Mouse (Mus musculus) neural tube, embryonic 15.5 days (tissue): ENCODE data around the gene Zc3h12d. TPM values are rescaled to one million over a fixed set of nuclear protein-coding genes. Genes with fewer than 3 reads are reported as not detected.
"Not testable (repeated sequence)": the region's sequence is repeated elsewhere in the genome, so short reads cannot be mapped to it uniquely, and the experiment has no call there.

Experiments
- ATAC-seq: fragments of 200-750 bp; cut with Nextera tagmentation; 2 replicates; pipeline ENCODE4 v1.8.0; 2017; ENCODE audit warnings: mild to moderate bottlenecking, moderate TSS enrichment, moderate library complexity; ENCODE audit not compliant: low FRiP score
- H3K27ac ChIP-seq: fragments of 300-500 bp; sonication (generic); replicated peaks from 2 replicates; pipeline ENCODE4 v1.5.1; 2015; ENCODE audit warnings: mild to moderate bottlenecking, inconsistent platforms
- H3K27me3 ChIP-seq: fragments of 300-500 bp; sonication (generic); replicated peaks from 2 replicates; pipeline ENCODE4 v1.6.1; 2015; ENCODE audit warnings: inconsistent platforms
- H3K36me3 ChIP-seq: fragments of 300-500 bp; sonication (generic); 2 replicates; pipeline ENCODE4 v1.6.1; 2015; ENCODE audit warnings: inconsistent platforms
- H3K4me1 ChIP-seq: fragments of 300-500 bp; sonication (generic); 2 replicates; pipeline ENCODE4 v1.6.1; 2015; ENCODE audit warnings: inconsistent platforms
- H3K4me2 ChIP-seq: fragments of 300-500 bp; sonication (generic); 2 replicates; pipeline ENCODE4 v1.6.1; 2015; ENCODE audit warnings: inconsistent platforms, mild to moderate bottlenecking, moderate library complexity
- H3K4me3 ChIP-seq: fragments of 300-500 bp; sonication (generic); replicated peaks from 2 replicates; pipeline ENCODE4 v1.5.1; 2015; ENCODE audit warnings: mild to moderate bottlenecking, inconsistent platforms
- H3K9ac ChIP-seq: fragments of 300-500 bp; sonication (generic); replicated peaks from 2 replicates; pipeline ENCODE4 v1.6.1; 2015; ENCODE audit warnings: mild to moderate bottlenecking, inconsistent platforms
- H3K9me3 ChIP-seq: fragments of 300-500 bp; sonication (generic); replicated peaks from 2 replicates; pipeline ENCODE4 v1.6.1; 2016; ENCODE audit warnings: inconsistent platforms
- WGBS: fragments of 180-500 bp; shearing (Covaris S2); methylation state at CpG from one replicate; pipeline ENCODE4 v1.1.7; 2015; ENCODE audit warnings: mixed read lengths; 5-methylcytosine and 5-hydroxymethylcytosine counted together
- polyA plus RNA-seq: library from polyadenylated mRNA; unstranded; fragments of >200 nt; fragmentation: Nextera tagmentation; extraction: Ambion mirVana; gene quantifications from 2 replicates; pipeline ENCODE4 v1.2.1, GENCODE M21; 2015

The Zc3h12d gene
- polyA plus RNA-seq, 1 experiment from 2014 or later: 0.19 TPM

GRCm38 (mm10) chr10:7863411-7863810 is 31.1 kb downstream of the Zc3h12d start:
- no peak overlapping the region for H3K9ac ChIP-seq
- H3K9me3 ChIP-seq: no peaks in the 10 kb centered on the region
- 97% methylated on average over 6 of the region's 6 CpGs for WGBS
- H3K27me3 ChIP-seq: peaks cover 12% of the 10 kb centered on the region
- peaks cover 9% of the 10 kb centered on the region for H3K4me1 ChIP-seq
- ATAC-seq: no peak
- no peaks in the 10 kb centered on the region for H3K36me3 ChIP-seq
- H3K4me2 ChIP-seq: no peak overlapping the region
- no peak overlapping the region for H3K4me3 ChIP-seq
- H3K27ac ChIP-seq: no peak overlapping the region

DNA sequence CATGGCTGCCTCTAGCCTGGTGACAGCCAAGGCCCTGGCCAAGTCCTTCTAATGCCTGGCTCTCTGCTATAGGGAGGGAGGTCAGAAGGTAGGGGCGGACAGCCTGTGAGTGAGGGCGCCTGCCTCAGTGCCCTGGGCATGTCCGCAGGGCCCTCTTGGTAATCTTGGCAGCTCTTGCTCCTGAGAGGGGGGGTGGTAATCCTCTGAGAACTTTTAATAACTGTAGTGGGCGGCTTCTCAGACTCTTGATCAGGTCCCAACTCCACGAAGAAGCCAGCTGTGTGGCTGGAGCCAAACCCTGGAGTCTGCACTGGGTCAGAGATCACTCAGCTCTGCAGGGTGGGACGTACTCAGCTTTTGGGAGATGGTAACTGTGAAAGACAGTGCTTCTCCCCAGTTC is 31.9 kb downstream of the Zc3h12d start:
- no peak overlapping the region for H3K9ac ChIP-seq
- no peak overlapping the region for H3K4me2 ChIP-seq
- H3K36me3 ChIP-seq: no peaks in the 10 kb centered on the region
- H3K4me3 ChIP-seq: no peak overlapping the region
- no peak overlapping the region for H3K27ac ChIP-seq
- H3K27me3 ChIP-seq: peaks cover 12% of the 10 kb centered on the region
- ATAC-seq: no peak
- peaks cover 9% of the 10 kb centered on the region for H3K4me1 ChIP-seq
- no peaks in the 10 kb centered on the region for H3K9me3 ChIP-seq
- 83% methylated on average over 6 of the region's 6 CpGs for WGBS

DNA sequence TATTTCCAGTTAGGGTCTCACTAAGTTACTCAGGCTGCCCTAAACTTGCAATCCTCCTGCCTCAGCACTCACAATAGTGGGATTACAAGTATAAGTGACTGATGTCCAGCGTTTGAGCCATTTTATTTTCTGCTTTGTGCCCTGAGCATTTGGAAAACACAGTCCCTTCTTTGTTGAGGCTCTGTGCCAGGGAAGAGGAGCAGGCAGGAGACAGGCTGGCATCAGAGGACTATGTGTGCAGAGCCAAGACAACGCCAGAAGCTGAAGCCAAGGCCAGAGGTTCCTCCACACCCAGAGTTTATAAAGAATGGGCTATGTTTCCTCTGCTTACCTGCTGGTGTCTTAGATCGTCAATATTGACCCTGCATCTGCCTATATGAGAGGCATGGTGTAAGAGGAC is 32.5 kb downstream of the Zc3h12d start:
- WGBS: 83% methylated on average over 3 of the region's 3 CpGs
- Histone ChIP-seq H3K9me3 (no peaks in the 10 kb centered on the region), H3K4me1 (peaks cover 9% of the 10 kb centered on the region), H3K4me2 (no peak overlapping the region), H3K36me3 (no peaks in the 10 kb centered on the region), H3K4me3 (no peak overlapping the region), H3K27ac (no peak overlapping the region), H3K9ac (no peak overlapping the region), H3K27me3 (peaks cover 12% of the 10 kb centered on the region)
- no peak for ATAC-seq

DNA sequence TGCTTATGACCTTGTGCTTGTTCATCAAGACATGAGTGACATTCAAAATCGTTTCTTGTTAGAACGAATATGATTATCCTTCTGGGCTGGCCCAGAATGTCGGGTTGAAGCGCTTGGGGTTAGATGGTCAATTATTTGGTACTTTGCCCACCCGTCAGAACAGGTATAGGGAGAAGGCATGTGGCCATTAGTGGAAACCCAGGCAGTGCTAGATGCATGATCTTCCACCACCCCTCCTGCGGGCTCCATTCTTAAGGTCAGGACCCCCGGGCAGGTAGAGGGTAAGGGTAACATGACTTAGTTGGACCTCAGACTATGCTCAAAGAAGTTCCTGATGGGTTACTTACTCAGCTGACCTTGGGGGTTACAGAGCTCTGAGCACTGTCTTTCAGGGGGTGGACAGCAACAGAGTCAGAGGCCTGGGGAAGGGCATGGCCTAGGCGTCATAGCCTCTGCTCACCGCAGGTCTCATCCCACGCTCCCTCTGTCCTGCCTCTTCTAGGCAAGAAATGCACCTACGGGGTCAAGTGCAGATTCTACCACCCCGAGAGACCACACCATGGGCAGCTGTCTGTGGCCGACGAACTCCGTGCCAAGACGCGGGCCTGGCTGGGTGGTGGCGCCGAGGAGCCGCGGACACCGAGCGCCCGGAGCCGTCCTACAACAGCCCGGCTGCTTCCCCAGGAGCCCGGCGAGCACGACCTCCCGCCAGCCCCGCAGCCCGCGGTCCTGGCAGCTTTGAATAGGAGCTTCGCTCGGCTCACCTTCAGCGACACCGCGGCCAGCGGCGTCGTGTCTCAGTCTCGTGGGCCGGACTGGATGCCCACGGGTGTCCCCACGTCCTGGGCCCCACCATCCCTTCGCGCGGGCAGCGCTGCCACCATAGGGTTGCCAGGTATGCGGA is 34.7 kb downstream of the Zc3h12d start:
- H3K4me3 ChIP-seq: peak overlapping the region; percentile 40
- 18% methylated on average over 50 of the region's 50 CpGs for WGBS
- H3K36me3 ChIP-seq: no peaks in the 10 kb centered on the region
- no peaks in the 10 kb centered on the region for H3K9me3 ChIP-seq
- peak; percentile 29; the same call in 1 of the 2 replicates for ATAC-seq
- no peak overlapping the region for H3K27ac ChIP-seq
- H3K4me1 ChIP-seq: peaks cover 9% of the 10 kb centered on the region
- H3K9ac ChIP-seq: peak overlapping the region; percentile 40; the same call in 1 of the 2 replicates
- peak overlapping the region; percentile 69 for H3K4me2 ChIP-seq
- peaks cover 12% of the 10 kb centered on the region for H3K27me3 ChIP-seq

- peak; percentile 29; the same call in 1 of the 2 replicates for ATAC-seq
- Histone ChIP-seq H3K9me3 (no peaks in the 10 kb centered on the region), H3K4me2 (peak overlapping the region; percentile 69), H3K4me1 (peaks cover 9% of the 10 kb centered on the region), H3K4me3 (peak overlapping the region; percentile 40), H3K9ac (peak overlapping the region; percentile 40; the same call in 1 of the 2 replicates), H3K36me3 (no peaks in the 10 kb centered on the region), H3K27ac (no peak overlapping the region), H3K27me3 (peaks cover 12% of the 10 kb centered on the region)
- 26% methylated on average over 21 of the region's 21 CpGs for WGBS
These were observed 35.4 kb downstream of the Zc3h12d start for GRCm38 (mm10) chr10:7867666-7868030.

DNA sequence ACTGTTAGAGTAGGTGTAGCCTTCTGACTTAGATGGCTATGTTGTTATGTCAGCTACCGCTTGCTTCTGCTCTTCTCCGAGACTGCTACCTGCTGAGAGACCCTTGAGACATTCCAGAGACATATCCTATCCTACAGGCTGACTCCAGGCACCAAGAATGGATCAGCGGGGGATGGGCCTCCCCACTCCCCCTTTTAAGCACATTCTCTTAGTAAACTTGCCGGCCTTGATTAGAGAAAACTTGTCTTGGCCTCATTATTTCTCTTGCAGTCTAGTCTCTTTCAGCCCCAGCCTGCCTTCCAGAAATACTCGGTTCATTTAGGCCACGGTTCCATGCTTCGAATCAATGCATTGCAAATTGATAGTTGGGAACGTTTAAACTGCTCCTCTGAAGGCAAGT is 37.5 kb downstream of the Zc3h12d start:
- WGBS: 69% methylated on average over 8 of the region's 8 CpGs

GRCm38 (mm10) chr10:7870571-7871315 is 38.5 kb downstream of the Zc3h12d start:
- Histone ChIP-seq H3K4me1 (peaks cover 9% of the 10 kb centered on the region), H3K9ac (no peak overlapping the region), H3K4me2 (no peak overlapping the region), H3K27ac (no peak overlapping the region), H3K27me3 (peaks cover 12% of the 10 kb centered on the region), H3K9me3 (no peaks in the 10 kb centered on the region), H3K36me3 (no peaks in the 10 kb centered on the region), H3K4me3 (no peak overlapping the region)
- no peak for ATAC-seq
- WGBS: 73% methylated on average over 11 of the region's 11 CpGs

More for the DNA sequence above, 37.5 kb downstream of the Zc3h12d start:
- Histone ChIP-seq H3K27me3 (peaks cover 12% of the 10 kb centered on the region), H3K36me3 (no peaks in the 10 kb centered on the region), H3K4me3 (no peak overlapping the region), H3K4me2 (no peak overlapping the region), H3K9ac (no peak overlapping the region), H3K4me1 (peaks cover 9% of the 10 kb centered on the region), H3K9me3 (no peaks in the 10 kb centered on the region), H3K27ac (no peak overlapping the region)
- ATAC-seq: no peak

DNA sequence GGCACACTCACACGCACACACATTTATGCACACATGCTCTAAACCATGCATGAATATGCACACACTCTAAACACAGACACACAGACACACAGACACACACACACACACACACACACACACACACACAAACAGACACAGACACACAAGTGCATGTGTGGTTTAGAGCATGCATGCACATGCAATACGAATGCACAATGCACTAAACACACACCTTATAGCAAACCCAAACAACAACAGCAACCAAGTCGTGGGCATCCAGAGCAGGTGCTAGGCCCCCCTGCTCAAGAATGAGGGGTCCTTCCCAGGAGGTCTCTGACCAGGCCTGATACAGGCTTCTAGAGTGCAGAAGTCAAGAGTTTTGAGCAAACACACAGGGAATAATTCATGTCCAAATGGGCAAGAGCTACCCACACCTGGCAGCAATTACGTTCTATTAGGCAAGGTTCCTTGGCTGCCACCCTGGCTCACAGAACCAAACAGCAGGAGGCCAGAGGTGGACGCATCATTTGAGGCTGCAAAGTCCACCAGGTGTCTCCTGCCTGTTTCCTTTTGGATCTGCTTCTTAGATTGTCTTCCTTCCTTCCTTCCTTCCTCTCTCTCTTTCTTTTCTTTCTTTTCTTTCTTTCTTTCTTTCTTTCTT is 39.2 kb downstream of the Zc3h12d start:
- Histone ChIP-seq H3K9ac (no peak overlapping the region), H3K36me3 (no peaks in the 10 kb centered on the region), H3K27me3 (peaks cover 11% of the 10 kb centered on the region), H3K4me1 (peaks cover 9% of the 10 kb centered on the region), H3K4me2 (no peak overlapping the region), H3K27ac (no peak overlapping the region), H3K4me3 (no peak overlapping the region), H3K9me3 (no peaks in the 10 kb centered on the region)
- no peak for ATAC-seq
- 84% methylated on average over 5 of the region's 5 CpGs for WGBS

- no peak for ATAC-seq
- Histone ChIP-seq H3K4me3 (no peak overlapping the region), H3K4me1 (no peaks in the 10 kb centered on the region), H3K4me2 (no peak overlapping the region), H3K9ac (no peak overlapping the region), H3K36me3 (no peaks in the 10 kb centered on the region), H3K27me3 (no peaks in the 10 kb centered on the region), H3K27ac (no peak overlapping the region), H3K9me3 (no peaks in the 10 kb centered on the region)
- 72% methylated on average over 7 of the region's 7 CpGs for WGBS
These were observed 41.9 kb downstream of the Zc3h12d start for GRCm38 (mm10) chr10:7874194-7874593.

DNA sequence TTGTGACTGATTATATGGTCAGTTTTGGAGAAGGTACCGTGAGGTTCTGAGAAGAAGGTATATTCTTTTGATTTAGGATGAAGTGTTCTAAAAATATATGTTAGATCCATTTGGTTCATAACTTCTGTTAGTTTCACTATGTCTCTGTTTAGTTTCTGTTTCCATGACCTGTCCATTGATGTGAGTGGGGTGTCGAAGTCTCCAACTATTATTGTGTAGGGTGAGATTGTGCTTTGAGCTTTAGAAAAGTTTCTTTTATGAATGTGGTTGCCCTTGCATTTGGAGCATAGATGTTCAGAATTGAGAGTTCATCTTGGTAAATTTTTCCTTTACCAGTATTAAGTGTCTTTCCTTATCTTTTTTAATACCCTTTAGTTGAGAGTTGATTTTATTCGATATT is 48.0 kb downstream of the Zc3h12d start:
- H3K9me3 ChIP-seq, H3K9ac ChIP-seq, ATAC-seq, H3K36me3 ChIP-seq, H3K4me3 ChIP-seq, H3K27ac ChIP-seq, H3K4me1 ChIP-seq, H3K27me3 ChIP-seq, H3K4me2 ChIP-seq: not testable (repeated sequence)
- WGBS: 95% methylated on average over 3 of the region's 3 CpGs

- H3K9me3 ChIP-seq: no peaks in the 10 kb centered on the region
- no peak for ATAC-seq
- H3K4me1 ChIP-seq: no peaks in the 10 kb centered on the region
- no peaks in the 10 kb centered on the region for H3K27me3 ChIP-seq
- H3K36me3 ChIP-seq: no peaks in the 10 kb centered on the region
- no peak overlapping the region for H3K27ac ChIP-seq
- H3K4me3 ChIP-seq: no peak overlapping the region
- 91% methylated on average over 3 of the region's 3 CpGs for WGBS
- no peak overlapping the region for H3K4me2 ChIP-seq
- no peak overlapping the region for H3K9ac ChIP-seq
These were observed 49.7 kb downstream of the Zc3h12d start for GRCm38 (mm10) chr10:7881971-7882370.
